Mouse (Mus musculus): ENCODE results near the gene Spsb2. TPM values are rescaled to one million over a fixed set of nuclear protein-coding genes. Genes with fewer than 3 reads are reported as not detected.
"Not testable (repeated sequence)": the region's sequence is repeated elsewhere in the genome, so short reads cannot be mapped to it uniquely, and the experiment has no call there.

The Spsb2 gene
- polyA plus RNA-seq, 1 experiment from 2014 or later: 8.8 TPM

GRCm38 (mm10) chr6:124829799-124830700 lies 21.6 kb downstream of the Spsb2 start:
- H3K27ac ChIP-seq (replicated peaks): peak overlapping the region; percentile 90
- peak overlapping the region; percentile 90 for H3K4me3 ChIP-seq
- peaks cover 52% of the 10 kb centered on the region for H3K4me1 ChIP-seq
- H3K36me3 ChIP-seq: peaks cover 65% of the 10 kb centered on the region
- DNase-seq (ENCODE audit: low spot score): peak; percentile 93
- WGBS: under 1% methylated on average over 38 of the region's 38 CpGs
- no peaks in the 10 kb centered on the region for H3K27me3 ChIP-seq (ENCODE audit: low read depth, poor library complexity, severe bottlenecking)
- no peaks in the 10 kb centered on the region for H3K9me3 ChIP-seq (replicated peaks)

GRCm38 (mm10) chr6:124831199-124831598 lies 22.7 kb downstream of the Spsb2 start:
- Histone ChIP-seq H3K4me3 (peak overlapping the region; percentile 90), H3K4me1 (peaks cover 63% of the 10 kb centered on the region), H3K36me3 (peaks cover 60% of the 10 kb centered on the region)
- DNase-seq (ENCODE audit: low spot score); H3K27ac ChIP-seq (replicated peaks); H3K27me3 ChIP-seq (ENCODE audit: low read depth, poor library complexity, severe bottlenecking); H3K9me3 ChIP-seq (replicated peaks): not testable (repeated sequence)
- 95% methylated on average over 4 of the region's 4 CpGs for WGBS

- Histone ChIP-seq H3K4me1 (peaks cover 63% of the 10 kb centered on the region), H3K9me3 (replicated peaks) (no peaks in the 10 kb centered on the region), H3K36me3 (peaks cover 55% of the 10 kb centered on the region), H3K4me3 (peak overlapping the region; percentile 90), H3K27ac (replicated peaks) (no peak overlapping the region), H3K27me3 (ENCODE audit: low read depth, poor library complexity, severe bottlenecking) (no peaks in the 10 kb centered on the region)
- DNase-seq (ENCODE audit: low spot score): no peak
- WGBS: 94% methylated on average over 8 of the region's 8 CpGs
Observed at GRCm38 (mm10) chr6:124831649-124832048, 23.2 kb downstream of the Spsb2 start.

GRCm38 (mm10) chr6:124834512-124835081 lies 26.1 kb downstream of the Spsb2 start:
- no peak for DNase-seq (ENCODE audit: low spot score)

GRCm38 (mm10) chr6:124835531-124835930 lies 27.1 kb downstream of the Spsb2 start:
- Histone ChIP-seq H3K27ac (replicated peaks) (no peak overlapping the region), H3K4me3 (no peak overlapping the region), H3K27me3 (ENCODE audit: low read depth, poor library complexity, severe bottlenecking) (peaks cover 11% of the 10 kb centered on the region; the same call in 1 of the 2 replicates), H3K9me3 (replicated peaks) (no peaks in the 10 kb centered on the region), H3K4me1 (peaks cover 65% of the 10 kb centered on the region), H3K36me3 (peaks cover 45% of the 10 kb centered on the region)
- 67% methylated on average over 10 of the region's 10 CpGs for WGBS
- peak; percentile 24 for DNase-seq (ENCODE audit: low spot score)

More at GRCm38 (mm10) chr6:124834512-124835081, 26.1 kb downstream of the Spsb2 start:
- H3K27me3 ChIP-seq (ENCODE audit: low read depth, poor library complexity, severe bottlenecking): peaks cover 8% of the 10 kb centered on the region; the same call in 1 of the 2 replicates
- H3K27ac ChIP-seq (replicated peaks): 0 out of 2 replicates have a peak overlapping the region, but pooled peaks have one; percentile 33
- H3K36me3 ChIP-seq: peaks cover 45% of the 10 kb centered on the region
- no peak overlapping the region for H3K4me3 ChIP-seq
- 93% methylated on average over 6 of the region's 6 CpGs for WGBS
- no peaks in the 10 kb centered on the region for H3K9me3 ChIP-seq (replicated peaks)
- peaks cover 60% of the 10 kb centered on the region for H3K4me1 ChIP-seq

GRCm38 (mm10) chr6:124836411-124836810 lies 27.9 kb downstream of the Spsb2 start:
- no peak overlapping the region for H3K27ac ChIP-seq (replicated peaks)
- WGBS: 83% methylated on average over 7 of the region's 7 CpGs

GRCm38 (mm10) chr6:124839805-124840204 lies 31.3 kb downstream of the Spsb2 start:
- Histone ChIP-seq H3K4me1 (peaks cover 36% of the 10 kb centered on the region), H3K27me3 (ENCODE audit: low read depth, poor library complexity, severe bottlenecking) (peaks cover 11% of the 10 kb centered on the region; the same call in 1 of the 2 replicates), H3K9me3 (replicated peaks) (no peaks in the 10 kb centered on the region), H3K27ac (replicated peaks) (peak overlapping the region; percentile 43), H3K36me3 (peaks cover 14% of the 10 kb centered on the region), H3K4me3 (peak overlapping the region; percentile 30)
- DNase-seq (ENCODE audit: low spot score): peak; percentile 33
- 15% methylated on average over 8 of the region's 8 CpGs for WGBS

More at GRCm38 (mm10) chr6:124836411-124836810, 27.9 kb downstream of the Spsb2 start:
- peaks cover 44% of the 10 kb centered on the region for H3K36me3 ChIP-seq
- no peaks in the 10 kb centered on the region for H3K9me3 ChIP-seq (replicated peaks)
- peaks cover 61% of the 10 kb centered on the region for H3K4me1 ChIP-seq
- no peak for DNase-seq (ENCODE audit: low spot score)
- H3K27me3 ChIP-seq (ENCODE audit: low read depth, poor library complexity, severe bottlenecking): peaks cover 11% of the 10 kb centered on the region; the same call in 1 of the 2 replicates
- no peak overlapping the region for H3K4me3 ChIP-seq

- peaks cover 11% of the 10 kb centered on the region; the same call in 1 of the 2 replicates for H3K27me3 ChIP-seq (ENCODE audit: low read depth, poor library complexity, severe bottlenecking)
- H3K9me3 ChIP-seq (replicated peaks): no peaks in the 10 kb centered on the region
- peaks cover 11% of the 10 kb centered on the region for H3K36me3 ChIP-seq
- peaks cover 31% of the 10 kb centered on the region for H3K4me1 ChIP-seq
- peak within 1 kb of the TSS; percentile 43 for H3K27ac ChIP-seq (replicated peaks)
- WGBS: 18% methylated on average over 15 of the region's 15 CpGs
- peak within 1 kb of the TSS; percentile 30 for H3K4me3 ChIP-seq
- peak; percentile 57 for DNase-seq (ENCODE audit: low spot score)
Observed at GRCm38 (mm10) chr6:124840241-124841167, 32.0 kb downstream of the Spsb2 start, which contains the start of gene Gnb3. Gnb3 (minus strand) TSS chr6:124840275.

GRCm38 (mm10) chr6:124847305-124847704 lies 38.8 kb downstream of the Spsb2 start:
- Histone ChIP-seq H3K27ac (replicated peaks) (peak overlapping the region; percentile 71), H3K4me3 (peak overlapping the region; percentile 12; the same call in 1 of the 2 replicates)

GRCm38 (mm10) chr6:124850535-124850934 lies 42.1 kb downstream of the Spsb2 start:
- peaks cover 27% of the 10 kb centered on the region for H3K36me3 ChIP-seq
- H3K4me3 ChIP-seq: no peak overlapping the region

More at GRCm38 (mm10) chr6:124847305-124847704, 38.8 kb downstream of the Spsb2 start:
- DNase-seq (ENCODE audit: low spot score): peak; percentile 98
- Histone ChIP-seq H3K36me3 (peaks cover 11% of the 10 kb centered on the region), H3K4me1 (peaks cover 11% of the 10 kb centered on the region), H3K9me3 (replicated peaks) (no peaks in the 10 kb centered on the region), H3K27me3 (ENCODE audit: low read depth, poor library complexity, severe bottlenecking) (no peaks in the 10 kb centered on the region)
- WGBS: 8% methylated on average over 9 of the region's 9 CpGs

GRCm38 (mm10) chr6:124854647-124855046 lies 46.2 kb downstream of the Spsb2 start:
- peaks cover 24% of the 10 kb centered on the region for H3K27me3 ChIP-seq (ENCODE audit: low read depth, poor library complexity, severe bottlenecking)
- 75% methylated on average over 12 of the region's 12 CpGs for whole genome bisulfite sequencing
- no peak for DNase-seq (ENCODE audit: low spot score)
- peaks cover 27% of the 10 kb centered on the region for H3K36me3 ChIP-seq
- H3K4me3 ChIP-seq: no peak overlapping the region
- no peaks in the 10 kb centered on the region for H3K9me3 ChIP-seq (replicated peaks)
- H3K4me1 ChIP-seq: peaks cover 47% of the 10 kb centered on the region
- no peak overlapping the region; the same call in 1 of the 2 replicates for H3K27ac ChIP-seq (replicated peaks)

More at GRCm38 (mm10) chr6:124850535-124850934, 42.1 kb downstream of the Spsb2 start:
- DNase-seq (ENCODE audit: low spot score): no peak
- Histone ChIP-seq H3K4me1 (peaks cover 15% of the 10 kb centered on the region), H3K27ac (replicated peaks) (no peak overlapping the region), H3K27me3 (ENCODE audit: low read depth, poor library complexity, severe bottlenecking) (0 out of 2 replicates have a peak, but pooled peaks cover 6% of the 10 kb centered on the region), H3K9me3 (replicated peaks) (no peaks in the 10 kb centered on the region)
- WGBS: 57% methylated on average over 8 of the region's 8 CpGs

GRCm38 (mm10) chr6:124856321-124856720 lies 47.9 kb downstream of the Spsb2 start:
- Histone ChIP-seq H3K4me1 (peaks cover 59% of the 10 kb centered on the region), H3K27ac (replicated peaks) (peak overlapping the region; percentile 92), H3K36me3 (peaks cover 27% of the 10 kb centered on the region), H3K4me3 (peak overlapping the region; percentile 70), H3K27me3 (ENCODE audit: low read depth, poor library complexity, severe bottlenecking) (peaks cover 34% of the 10 kb centered on the region), H3K9me3 (replicated peaks) (no peaks in the 10 kb centered on the region)
- DNase-seq (ENCODE audit: low spot score): peak; percentile 52
- 5% methylated on average over 14 of the region's 14 CpGs for WGBS

Data from midbrain, embryonic 10.5 days (tissue).